Mouse (Mus musculus) C2C12 (cell line): ENCODE results near the gene Smim6.

Experiments
- CEBPB ChIP-seq: IDR thresholded peaks from one replicate; pipeline ENCODE4 v1.6.1; 2011; ENCODE audit warnings: low read depth, mild to moderate bottlenecking, control low read depth, moderate library complexity
- CTCF ChIP-seq: IDR thresholded peaks from one replicate; pipeline ENCODE4 v1.5.1; 2011; ENCODE audit not compliant: control insufficient read depth, insufficient read depth, insufficient read length
- FOSL1 ChIP-seq: IDR thresholded peaks from one replicate; pipeline ENCODE4 v1.8.0; 2011; ENCODE audit warnings: mild to moderate bottlenecking, low read length; ENCODE audit not compliant: poor library complexity, insufficient read depth, severe bottlenecking
- MAX ChIP-seq: IDR thresholded peaks from one replicate; pipeline ENCODE4 v1.6.1; 2011; ENCODE audit warnings: mild to moderate bottlenecking, control low read depth
- MYOD1 ChIP-seq: IDR thresholded peaks from one replicate; pipeline ENCODE4 v1.6.1; 2011; ENCODE audit warnings: low read depth; ENCODE audit not compliant: control insufficient read depth, insufficient read length
- USF1 ChIP-seq: IDR thresholded peaks from one replicate; pipeline ENCODE4 v1.6.1; 2011; ENCODE audit warnings: low read depth, mild to moderate bottlenecking, control low read depth, moderate library complexity

DNA sequence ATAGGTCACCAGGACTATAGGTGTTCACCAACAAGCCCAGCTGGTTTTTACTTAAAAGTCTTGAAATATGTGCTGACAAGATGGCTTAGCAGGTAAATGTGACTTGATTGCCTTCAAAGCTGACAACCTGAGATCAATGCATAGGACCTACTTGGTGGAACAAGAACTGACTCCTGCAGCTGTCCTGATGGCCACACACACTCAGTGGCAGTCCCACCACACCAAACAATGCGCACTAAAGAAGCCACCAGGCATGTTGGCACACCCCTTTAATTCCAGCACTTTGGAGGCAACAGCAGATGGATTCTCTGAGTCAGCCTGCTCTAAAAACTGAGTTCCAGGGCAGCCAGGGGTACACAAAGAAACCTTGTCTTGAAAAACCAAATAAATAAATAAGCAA, 10.2 kb downstream of the Smim6 start:
- TF ChIP-seq CTCF (no peak), MAX (no peak), FOSL1 (no peak), USF1 (no peak), MYOD1 (no peak), CEBPB (no peak)
